Mouse (Mus musculus): ENCODE data around the gene Olfr1224-ps1. TPM values are rescaled to one million over a fixed set of nuclear protein-coding genes. Genes with fewer than 3 reads are reported as not detected.

Gene Olfr1224-ps1
- polyA plus RNA-seq, 1 experiment: not detected

GRCm38 (mm10) chr2:89106735-89107134, 57.2 kb downstream of the Olfr1224-ps1 start, which contains the start of gene Olfr1220:
TSS of gene Olfr1220 (minus strand) at chr2:89106835.
- no peak within 1 kb of the TSS for H3K27ac ChIP-seq (ENCODE audit: control insufficient read depth, insufficient read depth, low read depth, low read length, poor library complexity)
- 61% methylated on average over 3 of the region's 3 CpGs for WGBS
- TF ChIP-seq CTCF (IDR thresholded peaks at IDR 0.05; ENCODE audit: control insufficient read depth, insufficient read depth, low read length): no peak
- TF ChIP-seq POLR2A (IDR thresholded peaks at IDR 0.05; ENCODE audit: borderline replicate concordance, control insufficient read depth, low read depth, low read length): no peak
- no peaks in the 10 kb centered on the region for H3K4me1 ChIP-seq (ENCODE audit: control insufficient read depth, insufficient read depth, low read length)
- no peak within 1 kb of the TSS for H3K4me3 ChIP-seq (replicated peaks; ENCODE audit: control insufficient read depth, low read depth, low read length)

- H3K4me1 ChIP-seq (ENCODE audit: control insufficient read depth, insufficient read depth, low read length): no peaks in the 10 kb centered on the region
- no peak overlapping the region for H3K4me3 ChIP-seq (replicated peaks; ENCODE audit: control insufficient read depth, low read depth, low read length)
- H3K27ac ChIP-seq (ENCODE audit: control insufficient read depth, insufficient read depth, low read depth, low read length, poor library complexity): no peak overlapping the region
- TF ChIP-seq CTCF (IDR thresholded peaks at IDR 0.05; ENCODE audit: control insufficient read depth, insufficient read depth, low read length): no peak
- no peak for TF ChIP-seq POLR2A (IDR thresholded peaks at IDR 0.05; ENCODE audit: borderline replicate concordance, control insufficient read depth, low read depth, low read length)
Measured at GRCm38 (mm10) chr2:89105651-89106050, 58.2 kb downstream of the Olfr1224-ps1 start.

Other genes with a start within 250 kb of the Olfr1224-ps1 start
- gene Olfr1209, start 248.9 kb downstream of the Olfr1224-ps1 start, polyA plus RNA-seq (2011; ENCODE audit: insufficient read depth, insufficient read length, low replicate concordance, missing spikeins): not detected in 2 replicates
- not detected in 2 replicates for gene Olfr1211, start 226.0 kb downstream of the Olfr1224-ps1 start, polyA plus RNA-seq (2011; ENCODE audit: insufficient read depth, insufficient read length, low replicate concordance, missing spikeins)
- gene Olfr1212, start 210.1 kb downstream of the Olfr1224-ps1 start, polyA plus RNA-seq (2011; ENCODE audit: insufficient read depth, insufficient read length, low replicate concordance, missing spikeins): not detected in 2 replicates
- gene Gm13762, start 183.8 kb downstream of the Olfr1224-ps1 start, polyA plus RNA-seq (2011; ENCODE audit: insufficient read depth, insufficient read length, low replicate concordance, missing spikeins): not detected in 2 replicates
- gene Olfr1214, start 171.4 kb downstream of the Olfr1224-ps1 start, polyA plus RNA-seq (2011; ENCODE audit: insufficient read depth, insufficient read length, low replicate concordance, missing spikeins): not detected in 2 replicates
- not detected in 2 replicates for gene Olfr1215, start 157.1 kb downstream of the Olfr1224-ps1 start, polyA plus RNA-seq (2011; ENCODE audit: insufficient read depth, insufficient read length, low replicate concordance, missing spikeins)
- gene Olfr1216, start 145.8 kb downstream of the Olfr1224-ps1 start, polyA plus RNA-seq (2011; ENCODE audit: insufficient read depth, insufficient read length, low replicate concordance, missing spikeins): not detected in 2 replicates
- gene Olfr1217, start 132.0 kb downstream of the Olfr1224-ps1 start, polyA plus RNA-seq (2011; ENCODE audit: insufficient read depth, insufficient read length, low replicate concordance, missing spikeins): not detected in 2 replicates
- not detected in 2 replicates for gene Olfr1218, start 102.9 kb downstream of the Olfr1224-ps1 start, polyA plus RNA-seq (2011; ENCODE audit: insufficient read depth, insufficient read length, low replicate concordance, missing spikeins)
- gene Olfr1219, start 80.6 kb downstream of the Olfr1224-ps1 start, polyA plus RNA-seq (2011; ENCODE audit: insufficient read depth, insufficient read length, low replicate concordance, missing spikeins): 0.27 TPM in 1 of 2 replicates, not detected in the other
- not detected in 2 replicates for gene Olfr1220, start 57.3 kb downstream of the Olfr1224-ps1 start, polyA plus RNA-seq (2011; ENCODE audit: insufficient read depth, insufficient read length, low replicate concordance, missing spikeins)
- gene Olfr1221, start 46.8 kb downstream of the Olfr1224-ps1 start, polyA plus RNA-seq (2011; ENCODE audit: insufficient read depth, insufficient read length, low replicate concordance, missing spikeins): not detected in 2 replicates
- gene Olfr1222, start 31.0 kb downstream of the Olfr1224-ps1 start, polyA plus RNA-seq (2011; ENCODE audit: insufficient read depth, insufficient read length, low replicate concordance, missing spikeins): not detected in 2 replicates
- not detected in 2 replicates for gene Olfr1223, start 12.5 kb downstream of the Olfr1224-ps1 start, polyA plus RNA-seq (2011; ENCODE audit: insufficient read depth, insufficient read length, low replicate concordance, missing spikeins)
- not detected in 2 replicates for gene Olfr1225, start 10.6 kb upstream of the Olfr1224-ps1 start, polyA plus RNA-seq (2011; ENCODE audit: insufficient read depth, insufficient read length, low replicate concordance, missing spikeins)
- gene Olfr1226, start 36.0 kb upstream of the Olfr1224-ps1 start, polyA plus RNA-seq (2011; ENCODE audit: insufficient read depth, insufficient read length, low replicate concordance, missing spikeins): not detected in 2 replicates
- gene Olfr1228, start 90.0 kb upstream of the Olfr1224-ps1 start, polyA plus RNA-seq (2011; ENCODE audit: insufficient read depth, insufficient read length, low replicate concordance, missing spikeins): not detected in 2 replicates
- not detected in 2 replicates for gene Olfr1229, start 123.9 kb upstream of the Olfr1224-ps1 start, polyA plus RNA-seq (2011; ENCODE audit: insufficient read depth, insufficient read length, low replicate concordance, missing spikeins)
- gene Olfr1230, start 133.2 kb upstream of the Olfr1224-ps1 start, polyA plus RNA-seq (2011; ENCODE audit: insufficient read depth, insufficient read length, low replicate concordance, missing spikeins): not detected in 2 replicates
- 0.25 TPM in 1 of 2 replicates, not detected in the other for gene Olfr1231, start 143.0 kb upstream of the Olfr1224-ps1 start, polyA plus RNA-seq (2011; ENCODE audit: insufficient read depth, insufficient read length, low replicate concordance, missing spikeins)
- gene Olfr1232, start 165.6 kb upstream of the Olfr1224-ps1 start, polyA plus RNA-seq (2011; ENCODE audit: insufficient read depth, insufficient read length, low replicate concordance, missing spikeins): not detected in 2 replicates
- not detected in 2 replicates for gene Olfr1233, start 178.3 kb upstream of the Olfr1224-ps1 start, polyA plus RNA-seq (2011; ENCODE audit: insufficient read depth, insufficient read length, low replicate concordance, missing spikeins)
- gene Olfr1234, start 200.8 kb upstream of the Olfr1224-ps1 start, polyA plus RNA-seq (2011; ENCODE audit: insufficient read depth, insufficient read length, low replicate concordance, missing spikeins): not detected in 2 replicates
- not detected in 2 replicates for gene Olfr1238, start 245.6 kb upstream of the Olfr1224-ps1 start, polyA plus RNA-seq (2011; ENCODE audit: insufficient read depth, insufficient read length, low replicate concordance, missing spikeins)

All from bone marrow, adult 2 months (tissue).